ENCODE assay signal across 8 mouse cellular contexts in the genomic region with DNA sequence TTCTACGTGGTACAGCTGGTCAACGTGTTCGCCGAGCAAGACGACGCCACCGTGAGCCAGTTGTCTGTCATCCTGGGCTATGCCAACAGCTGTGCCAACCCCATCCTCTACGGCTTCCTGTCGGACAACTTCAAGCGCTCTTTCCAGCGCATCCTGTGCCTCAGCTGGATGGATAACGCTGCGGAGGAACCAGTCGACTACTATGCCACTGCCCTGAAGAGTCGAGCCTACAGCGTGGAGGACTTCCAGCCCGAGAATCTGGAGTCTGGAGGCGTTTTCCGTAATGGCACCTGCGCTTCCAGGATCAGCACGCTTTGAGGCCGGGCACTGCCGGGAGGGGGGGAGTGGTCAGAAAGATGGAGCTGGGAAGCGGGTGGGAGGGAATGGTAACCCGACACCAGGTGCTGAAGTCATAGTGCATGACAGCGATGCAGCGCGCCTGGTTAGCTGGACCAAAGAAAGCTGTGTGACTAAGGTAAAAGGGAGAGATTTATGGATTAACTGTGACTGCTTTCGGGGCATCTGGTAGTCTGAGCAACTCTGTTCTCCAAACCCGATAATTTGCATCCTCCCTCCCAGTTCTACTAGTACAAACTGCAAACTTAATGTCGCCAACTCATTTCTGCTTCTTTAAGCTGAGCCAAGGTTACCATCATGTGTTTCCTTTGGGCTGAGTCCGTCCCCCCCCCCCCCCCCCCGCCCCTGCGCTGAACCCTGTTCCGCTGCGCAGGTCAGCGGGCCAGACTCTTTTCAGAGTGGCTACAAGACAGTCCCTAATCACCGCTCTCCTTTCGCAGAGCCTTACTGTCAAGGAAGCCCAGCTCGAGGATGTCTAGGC. TPM values are rescaled to one million over a fixed set of nuclear protein-coding genes. Genes with fewer than 3 reads are reported as not detected.
A peak's percentile ranks its signal among the peaks of the same experiment; 100 is the strongest.
DNase-seq lines count a peak whose midpoint lies in the region; ATAC-seq lines count a peak whose summit lies in the region.

No protein-coding gene starts in this region.

- peaks cover 31% of the 10 kb centered on the region for H3K27me3 ChIP-seq in forebrain, embryonic 15.5 days
- H3K27me3 ChIP-seq in intestine, embryonic 14.5 days (replicated peaks; ENCODE audit: control insufficient read depth, insufficient read depth, low read length), result peaks cover 35% of the 10 kb centered on the region
- H3K27me3 ChIP-seq in liver, embryonic 11.5 days (replicated peaks; ENCODE audit: control insufficient read depth, insufficient read depth, low read length), result peaks cover 37% of the 10 kb centered on the region
- H3K27me3 ChIP-seq in neural tube, embryonic 11.5 days (ENCODE audit: control insufficient read depth, insufficient read depth, low read length), result peaks cover 31% of the 10 kb centered on the region

- H3K36me3 ChIP-seq in forebrain, embryonic 15.5 days, result no peaks in the 10 kb centered on the region
- H3K36me3 ChIP-seq in intestine, embryonic 14.5 days (ENCODE audit: control insufficient read depth, insufficient read depth, low read length), result no peaks in the 10 kb centered on the region
- no peaks in the 10 kb centered on the region for H3K36me3 ChIP-seq in liver, embryonic 11.5 days (ENCODE audit: control insufficient read depth, insufficient read depth, low read length)
- no peaks in the 10 kb centered on the region for H3K36me3 ChIP-seq in neural tube, embryonic 11.5 days (ENCODE audit: control insufficient read depth, insufficient read depth, low read length)

- DNase-seq in lung, adult 18-20 months, result peak; percentile 9 to 23
- no peak for DNase-seq in lung, postnatal 14 days
- DNase-seq in intestine, embryonic 14.5 days (ENCODE audit: low spot score), result peak; percentile 80
- peak; percentile 43 for DNase-seq in liver, embryonic 11.5 days (ENCODE audit: low spot score)
- peak; percentile 44 for DNase-seq in neural tube, embryonic 11.5 days (ENCODE audit: low spot score)
- DNase-seq in cerebellum, adult 9-10 months, result no peak
- no peak for DNase-seq in spleen, postnatal 4 days (ENCODE audit: low spot score in 2 of 2)

- peak overlapping the region; percentile 55 for H3K4me3 ChIP-seq in forebrain, embryonic 15.5 days
- H3K4me3 ChIP-seq in intestine, embryonic 14.5 days (ENCODE audit: low read depth, low read length), result peak overlapping the region; percentile 46
- peak overlapping the region; percentile 28 for H3K4me3 ChIP-seq in liver, embryonic 11.5 days (ENCODE audit: low read depth, low read length)
- H3K4me3 ChIP-seq in neural tube, embryonic 11.5 days (ENCODE audit: low read depth, low read length), result peak overlapping the region; percentile 43

- under 1% methylated on average over 38 of the region's 40 CpGs for WGBS in forebrain, embryonic 15.5 days
- 1% methylated on average over 39 of the region's 40 CpGs for WGBS in intestine, embryonic 14.5 days
- WGBS in liver, embryonic 11.5 days, result 2% methylated on average over 39 of the region's 40 CpGs
- WGBS in neural tube, embryonic 11.5 days, result under 1% methylated on average over 39 of the region's 40 CpGs

- H3K9ac ChIP-seq in forebrain, embryonic 15.5 days (replicated peaks), result peak overlapping the region; percentile 53
- H3K9ac ChIP-seq in intestine, embryonic 14.5 days (ENCODE audit: low read length), result no peak overlapping the region
- H3K9ac ChIP-seq in liver, embryonic 11.5 days (ENCODE audit: low read depth, low read length), result no peak overlapping the region
- no peak overlapping the region for H3K9ac ChIP-seq in neural tube, embryonic 11.5 days (ENCODE audit: low read length)

- H3K4me2 ChIP-seq in forebrain, embryonic 15.5 days (replicated peaks), result peak overlapping the region; percentile 98
- peak overlapping the region; percentile 85 for H3K4me2 ChIP-seq in intestine, embryonic 14.5 days (ENCODE audit: low read length)
- peak overlapping the region; percentile 63 for H3K4me2 ChIP-seq in liver, embryonic 11.5 days
- H3K4me2 ChIP-seq in neural tube, embryonic 11.5 days (ENCODE audit: low read depth), result peak overlapping the region; percentile 87

- peaks cover 30% of the 10 kb centered on the region for H3K4me1 ChIP-seq in forebrain, embryonic 15.5 days
- peaks cover 10% of the 10 kb centered on the region; the same call in 1 of the 2 replicates for H3K4me1 ChIP-seq in intestine, embryonic 14.5 days (replicated peaks; ENCODE audit: control insufficient read depth, insufficient read depth, low read length)
- no peaks in the 10 kb centered on the region for H3K4me1 ChIP-seq in liver, embryonic 11.5 days (replicated peaks; ENCODE audit: control insufficient read depth, insufficient read depth, low read length)
- peaks cover 12% of the 10 kb centered on the region; the same call in 1 of the 2 replicates for H3K4me1 ChIP-seq in neural tube, embryonic 11.5 days (ENCODE audit: control insufficient read depth, insufficient read depth, low read length)

- ATAC-seq in forebrain, embryonic 15.5 days (replicated peaks), result peak; percentile 36
- ATAC-seq in intestine, embryonic 14.5 days (replicated peaks; ENCODE audit: low FRiP score, low TSS enrichment, low read depth), result peak; percentile 76
- peak; percentile 24; the same call in 1 of the 2 replicates for ATAC-seq in liver, embryonic 11.5 days (replicated peaks; ENCODE audit: low FRiP score)
- ATAC-seq in neural tube, embryonic 11.5 days (ENCODE audit: insufficient read depth, low FRiP score, low TSS enrichment), result peak; percentile 58

- no peaks in the 10 kb centered on the region for H3K9me3 ChIP-seq in forebrain, embryonic 15.5 days
- H3K9me3 ChIP-seq in intestine, embryonic 14.5 days (ENCODE audit: control insufficient read depth, low read length), result no peaks in the 10 kb centered on the region
- no peaks in the 10 kb centered on the region for H3K9me3 ChIP-seq in liver, embryonic 11.5 days (ENCODE audit: control insufficient read depth, low read length)
- no peaks in the 10 kb centered on the region for H3K9me3 ChIP-seq in neural tube, embryonic 11.5 days (ENCODE audit: control insufficient read depth, low read length)

- no peak overlapping the region for H3K27ac ChIP-seq in forebrain, embryonic 15.5 days (replicated peaks)
- H3K27ac ChIP-seq in intestine, embryonic 14.5 days (ENCODE audit: low read depth), result no peak overlapping the region
- no peak overlapping the region for H3K27ac ChIP-seq in liver, embryonic 11.5 days (ENCODE audit: low read depth, low read length)
- no peak overlapping the region for H3K27ac ChIP-seq in neural tube, embryonic 11.5 days (ENCODE audit: low read depth, low read length)

RNA-seq across cellular contexts. Expression of gene Sstr1, which starts 2.1 kb away (rescaled TPM):
- 6.5 and 6.8 TPM in 2 replicates for polyA plus RNA-seq in forebrain, embryonic 15.5 days (2015; fragmentation: Nextera tagmentation; extraction: Ambion mirVana)
- 0.69 and 0.83 TPM in 2 replicates for polyA plus RNA-seq in intestine, embryonic 14.5 days (2014; fragmentation: Nextera tagmentation; extraction: Ambion mirVana)
- polyA plus RNA-seq in liver, embryonic 11.5 days (2014; fragmentation: Nextera tagmentation; extraction: Ambion mirVana), result not detected in 2 replicates
- 0.25 and 0.58 TPM in 2 replicates for polyA plus RNA-seq in neural tube, embryonic 11.5 days (2014; fragmentation: Nextera tagmentation; extraction: Ambion mirVana)

RNA-seq across cellular contexts. Expression of gene Clec14a, which starts 55.4 kb away (rescaled TPM):
- 4.3 and 4.6 TPM in 2 replicates for polyA plus RNA-seq in forebrain, embryonic 15.5 days (2015; fragmentation: Nextera tagmentation; extraction: Ambion mirVana)
- 8.6 and 9.1 TPM in 2 replicates for polyA plus RNA-seq in intestine, embryonic 14.5 days (2014; fragmentation: Nextera tagmentation; extraction: Ambion mirVana)
- 10.7 and 12.9 TPM in 2 replicates for polyA plus RNA-seq in liver, embryonic 11.5 days (2014; fragmentation: Nextera tagmentation; extraction: Ambion mirVana)
- 5.1 and 5.8 TPM in 2 replicates for polyA plus RNA-seq in neural tube, embryonic 11.5 days (2014; fragmentation: Nextera tagmentation; extraction: Ambion mirVana)

Comparison
In these comparisons a context has a peak if more than half of its experiments do, and no peak if none do; other contexts are left out.
1. DNase-seq: peak in lung, adult 18-20 months (2 of 2), intestine, embryonic 14.5 days (single experiment), liver, embryonic 11.5 days (single experiment) and neural tube, embryonic 11.5 days (single experiment); none in lung, postnatal 14 days (single experiment), cerebellum, adult 9-10 months (single experiment) and spleen, postnatal 4 days (0 of 2).
2. ATAC-seq: peak in every context shown above with its lines; median percentile 76 in intestine, embryonic 14.5 days; 58 in neural tube, embryonic 11.5 days; 36 in forebrain, embryonic 15.5 days; 24 in liver, embryonic 11.5 days.
3. Peak in every context shown above with its lines, with median percentiles within 50 percentile points of each other: H3K4me2 ChIP-seq and H3K4me3 ChIP-seq.